Mouse (Mus musculus) liver, embryonic 14.5 days (tissue): ENCODE measurements around the gene Tfap2c. TPM values are rescaled to one million over a fixed set of nuclear protein-coding genes. Genes with fewer than 3 reads are reported as not detected.
A peak's percentile ranks its signal among the peaks of the same experiment; 100 is the strongest.

ENCODE experiments used
- ATAC-seq: fragments of 200-750 bp; cut with Nextera tagmentation; 2 replicates; pipeline ENCODE4 v1.8.0; 2017; ENCODE audit warnings: moderate number of reproducible peaks, mild to moderate bottlenecking, moderate library complexity; ENCODE audit not compliant: insufficient read depth
- DNase-seq, 3 experiments: peaks; one replicate each; pipeline ENCODE4 v3.0.0-alpha.2; 2012 to 2013; ENCODE audit warnings: low read depth in 3 of 3, low spot score in 3 of 3
- H3K27ac ChIP-seq: fragments of 300-500 bp; sonication (generic); 2 replicates; pipeline ENCODE4 v1.5.1; 2014; ENCODE audit warnings: moderate library complexity, mild to moderate bottlenecking, control low read depth, inconsistent platforms
- H3K27me3 ChIP-seq: fragments of 300-500 bp; sonication (generic); 2 replicates; pipeline ENCODE4 v1.6.1; 2014; ENCODE audit warnings: mild to moderate bottlenecking, low read length, moderate library complexity; ENCODE audit not compliant: control insufficient read depth, insufficient read depth
- H3K36me3 ChIP-seq: fragments of 300-500 bp; sonication (generic); replicated peaks from 2 replicates; pipeline ENCODE4 v1.6.1; 2014; ENCODE audit warnings: low read depth; ENCODE audit not compliant: control insufficient read depth, insufficient read depth
- H3K4me1 ChIP-seq, 2 experiments: fragments of 200-500 bp in 1 of 2; fragments of 300-500 bp in 1 of 2; sonication (generic) in 1 of 2; replicated peaks; 2 replicates each; pipeline ENCODE4 v1.6.1; 2012 to 2014; ENCODE audit warnings: antibody characterized with exemption in 1 of 2, inconsistent platforms in 1 of 2, low read length in 1 of 2; ENCODE audit not compliant: control insufficient read depth in 2 of 2, insufficient read depth in 2 of 2
- H3K4me2 ChIP-seq: fragments of 300-500 bp; sonication (generic); 2 replicates; pipeline ENCODE4 v1.6.1; 2014; ENCODE audit warnings: low read depth, mild to moderate bottlenecking, control low read depth, moderate library complexity
- H3K4me3 ChIP-seq, 2 experiments: fragments of 200-500 bp in 1 of 2; fragments of 300-500 bp in 1 of 2; sonication (generic) in 1 of 2; 2 replicates each; pipeline ENCODE4 v1.5.1; 2012 to 2014; ENCODE audit warnings: low read depth in 2 of 2, low read length in 2 of 2, mild to moderate bottlenecking in 2 of 2, control low read depth in 1 of 2, inconsistent platforms in 1 of 2, moderate library complexity in 1 of 2; ENCODE audit not compliant: insufficient read depth in 1 of 2
- H3K9ac ChIP-seq: fragments of 300-500 bp; sonication (generic); replicated peaks from 2 replicates; pipeline ENCODE4 v1.6.1; 2014; ENCODE audit warnings: mild to moderate bottlenecking, control low read depth, moderate library complexity
- H3K9me3 ChIP-seq: fragments of 300-500 bp; sonication (generic); 2 replicates; pipeline ENCODE4 v1.6.1; 2016; ENCODE audit warnings: low read length, mixed read lengths; ENCODE audit not compliant: control insufficient read depth
- CTCF ChIP-seq: IDR thresholded peaks from 2 replicates; pipeline ENCODE4 v1.5.1; 2016; ENCODE audit warnings: antibody characterized with exemption, low read depth, control low read depth
- EP300 ChIP-seq: IDR thresholded peaks from 2 replicates; pipeline ENCODE4 v1.6.1; 2016; ENCODE audit warnings: antibody characterized with exemption, low read depth
- WGBS: fragments of 180-500 bp; shearing (Covaris S2); extraction: QIAGEN DNeasy Blood & Tissue Kit; methylation state at CpG from one replicate; pipeline ENCODE4 v1.1.7; 2014; ENCODE audit not compliant: insufficient replicate concordance; 5-methylcytosine and 5-hydroxymethylcytosine counted together
- polyA plus RNA-seq, 2 experiments: library from polyadenylated mRNA; depleted of rRNA in 1 of 2; stranded (reverse) in 1 of 2; unstranded in 1 of 2; fragments of >200 nt; fragmentation: Nextera tagmentation in 1 of 2; extraction: Ambion mirVana in 1 of 2; gene quantifications; 2 replicates each; pipeline versions ENCODE4 v1.2.1 to v1.2.3; 2012 to 2014

Tfap2c gene
- 0.01 TPM in 1 of 2 replicates, not detected in the other for polyA plus RNA-seq (2012; rRNA removed)
- polyA plus RNA-seq (2014; fragmentation: Nextera tagmentation; extraction: Ambion mirVana): not detected in 2 replicates

- under 1% methylated on average over 69 of the region's 70 CpGs for WGBS
- Histone ChIP-seq H3K27ac (no peak within 1 kb of the TSS), H3K4me1 (no peaks in the 10 kb centered on the region), H3K27me3 (peaks cover 98% of the 10 kb centered on the region), H3K4me2 (peak within 1 kb of the TSS; percentile 8; the same call in 1 of the 2 replicates), H3K9ac (no peak within 1 kb of the TSS), H3K9me3 (no peaks in the 10 kb centered on the region), H3K4me3 (no peak within 1 kb of the TSS), H3K36me3 (no peaks in the 10 kb centered on the region)
- TF ChIP-seq EP300 (no peak), CTCF (no peak)
- ATAC-seq: no peak
- DNase-seq: no peak
Observed at GRCm38 (mm10) chr2:172549371-172550155, at the start of gene Tfap2c. Gene Tfap2c (plus strand): TSS chr2:172549593.

DNA sequence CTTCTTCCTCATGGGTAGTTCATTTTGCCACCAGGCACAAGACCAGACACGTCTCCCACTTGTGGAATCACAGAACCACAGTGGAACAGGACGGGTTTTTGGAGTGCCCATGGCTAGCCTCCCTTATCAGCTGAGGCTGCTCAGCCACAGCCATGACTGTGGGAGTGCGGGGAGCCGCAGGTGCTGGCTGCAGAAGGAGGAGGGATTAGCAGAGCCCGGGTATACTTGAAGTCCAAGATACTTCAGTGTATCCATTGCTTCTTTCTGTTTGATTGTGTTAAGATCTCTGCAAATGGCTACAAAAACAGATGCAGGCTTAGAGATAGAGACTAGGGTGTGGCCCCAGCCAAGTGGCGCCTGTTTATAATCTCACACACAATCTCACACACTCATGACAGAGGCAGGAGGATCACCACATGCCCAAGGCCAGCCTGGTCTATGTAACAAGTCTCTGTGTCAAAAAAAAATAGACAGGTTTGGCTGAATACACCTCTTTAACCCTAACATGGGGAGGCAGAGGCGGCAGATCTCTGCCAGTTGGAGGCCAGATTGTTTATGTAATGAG lies 48.6 kb upstream of the Tfap2c start:
- H3K4me1 ChIP-seq: peaks cover 0 to 5% of the 10 kb centered on the region in 2 experiments; a peak in 3 of 4 replicates
- H3K9ac ChIP-seq: no peak overlapping the region
- H3K27me3 ChIP-seq: no peaks in the 10 kb centered on the region
- H3K27ac ChIP-seq: no peak overlapping the region
- no peaks in the 10 kb centered on the region for H3K36me3 ChIP-seq
- 13% methylated on average over 7 of the region's 7 CpGs for WGBS
- no peak for TF ChIP-seq CTCF
- TF ChIP-seq EP300: no peak
- H3K4me2 ChIP-seq: no peak overlapping the region
- H3K9me3 ChIP-seq: no peaks in the 10 kb centered on the region
- peak in 1 of 3 experiments; percentile 26 for DNase-seq
- peak; percentile 84 for ATAC-seq
- H3K4me3 ChIP-seq: no peak overlapping the region

DNA sequence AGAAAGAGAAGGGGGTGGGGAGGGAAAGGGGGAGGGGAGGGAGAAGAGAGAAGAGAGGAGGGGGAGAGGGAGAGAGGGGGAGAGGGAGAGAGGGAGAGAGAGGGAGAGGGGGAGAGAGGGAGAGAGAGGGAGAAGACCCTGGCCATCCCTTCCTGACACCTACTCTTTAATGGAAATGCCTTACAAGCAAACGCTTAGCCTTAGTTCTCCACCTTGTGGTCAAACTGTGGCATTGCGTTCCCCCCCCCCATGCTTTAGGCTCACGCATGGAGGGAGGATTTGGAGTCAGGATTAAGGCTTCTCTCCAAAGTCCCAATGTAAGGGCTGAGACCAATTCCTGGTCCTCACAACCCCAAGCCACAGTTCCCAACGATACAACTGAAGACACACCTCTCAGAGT lies 48.1 kb upstream of the Tfap2c start:
- Histone ChIP-seq H3K27me3 (no peaks in the 10 kb centered on the region), H3K9ac (no peak overlapping the region), H3K4me2 (no peak overlapping the region), H3K36me3 (no peaks in the 10 kb centered on the region), H3K27ac (no peak overlapping the region), H3K4me1 (peaks cover 0 to 5% of the 10 kb centered on the region in 2 experiments; a peak in 3 of 4 replicates), H3K4me3 (no peak overlapping the region), H3K9me3 (no peaks in the 10 kb centered on the region)
- no peak for ATAC-seq
- peak; percentile 85 for TF ChIP-seq CTCF
- TF ChIP-seq EP300: no peak
- DNase-seq: peak in 2 of 3 experiments; percentile 9 to 25
- WGBS: 5% methylated on average over 4 of the region's 4 CpGs

GRCm38 (mm10) chr2:172502168-172502567 lies 47.2 kb upstream of the Tfap2c start:
- Histone ChIP-seq H3K4me1 (peaks cover 0 to 5% of the 10 kb centered on the region in 2 experiments; a peak in 3 of 4 replicates), H3K27ac (no peak overlapping the region), H3K4me3 (no peak overlapping the region), H3K4me2 (no peak overlapping the region), H3K9me3 (no peaks in the 10 kb centered on the region), H3K27me3 (no peaks in the 10 kb centered on the region), H3K36me3 (no peaks in the 10 kb centered on the region), H3K9ac (no peak overlapping the region)
- DNase-seq: no peak
- no peak for ATAC-seq
- WGBS: 66% methylated on average over 14 of the region's 14 CpGs
- no peak for TF ChIP-seq EP300
- TF ChIP-seq CTCF: no peak

- no peaks in the 10 kb centered on the region for H3K36me3 ChIP-seq
- H3K9ac ChIP-seq: no peak overlapping the region
- ATAC-seq (no peak), DNase-seq (no peak)
- no peak overlapping the region for H3K4me2 ChIP-seq
- H3K9me3 ChIP-seq: no peaks in the 10 kb centered on the region
- H3K4me3 ChIP-seq: no peak overlapping the region
- 60% methylated on average over 7 of the region's 7 CpGs for WGBS
- H3K27me3 ChIP-seq: no peaks in the 10 kb centered on the region
- TF ChIP-seq EP300 (no peak), CTCF (no peak)
- no peak overlapping the region for H3K27ac ChIP-seq
- no peaks in the 10 kb centered on the region for H3K4me1 ChIP-seq
Observed at GRCm38 (mm10) chr2:172506121-172506520, 43.3 kb upstream of the Tfap2c start.
